Mouse (Mus musculus) gonadal fat pad, adult 2 months (tissue): ENCODE data around the gene Cpne2. TPM values are rescaled to one million over a fixed set of nuclear protein-coding genes. Genes with fewer than 3 reads are reported as not detected.
A peak's percentile ranks its signal among the peaks of the same experiment; 100 is the strongest.

ENCODE experiments used
- DNase-seq: peaks from one replicate; pipeline ENCODE4 v3.0.0-alpha.2; 2012; ENCODE audit warnings: low read depth
- polyA plus RNA-seq: library from polyadenylated mRNA; depleted of rRNA; stranded (reverse); fragments of >200 nt; gene quantifications from 2 replicates; pipeline ENCODE4 v1.2.3, GENCODE M21; 2012; rRNA removed

Cpne2 gene
- 45.6 and 50.1 TPM in 2 replicates for polyA plus RNA-seq

GRCm38 (mm10) chr8:94532873-94533671 lies at the start of gene Cpne2:
Cpne2 (plus strand) TSS chr8:94532990.
- DNase-seq: no peak

DNA sequence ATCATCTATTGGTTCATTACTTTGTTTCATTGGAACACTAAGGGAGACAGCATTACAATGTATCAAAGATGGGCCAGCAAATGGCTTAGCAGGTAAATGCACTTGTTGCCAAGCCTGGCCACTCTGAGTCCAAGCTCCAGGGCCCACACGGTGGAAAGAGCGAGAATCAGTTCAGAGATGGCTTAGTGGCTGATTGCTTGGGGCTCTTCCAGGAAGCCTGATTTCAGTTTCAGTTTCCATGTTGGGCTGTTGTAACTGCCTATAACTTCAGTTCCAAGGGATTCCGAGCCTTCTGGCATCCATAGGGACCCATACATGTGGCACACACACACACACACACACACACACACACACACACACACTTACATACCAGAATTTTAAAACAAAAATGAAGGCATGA lies 47.5 kb upstream of the Cpne2 start:
- DNase-seq: no peak

GRCm38 (mm10) chr8:94485882-94486281 lies 46.9 kb upstream of the Cpne2 start:
- DNase-seq: no peak

- no peak for DNase-seq
Measured at GRCm38 (mm10) chr8:94488016-94488415, 44.8 kb upstream of the Cpne2 start.

GRCm38 (mm10) chr8:94489809-94490483 lies 42.8 kb upstream of the Cpne2 start:
- DNase-seq: no peak

DNA sequence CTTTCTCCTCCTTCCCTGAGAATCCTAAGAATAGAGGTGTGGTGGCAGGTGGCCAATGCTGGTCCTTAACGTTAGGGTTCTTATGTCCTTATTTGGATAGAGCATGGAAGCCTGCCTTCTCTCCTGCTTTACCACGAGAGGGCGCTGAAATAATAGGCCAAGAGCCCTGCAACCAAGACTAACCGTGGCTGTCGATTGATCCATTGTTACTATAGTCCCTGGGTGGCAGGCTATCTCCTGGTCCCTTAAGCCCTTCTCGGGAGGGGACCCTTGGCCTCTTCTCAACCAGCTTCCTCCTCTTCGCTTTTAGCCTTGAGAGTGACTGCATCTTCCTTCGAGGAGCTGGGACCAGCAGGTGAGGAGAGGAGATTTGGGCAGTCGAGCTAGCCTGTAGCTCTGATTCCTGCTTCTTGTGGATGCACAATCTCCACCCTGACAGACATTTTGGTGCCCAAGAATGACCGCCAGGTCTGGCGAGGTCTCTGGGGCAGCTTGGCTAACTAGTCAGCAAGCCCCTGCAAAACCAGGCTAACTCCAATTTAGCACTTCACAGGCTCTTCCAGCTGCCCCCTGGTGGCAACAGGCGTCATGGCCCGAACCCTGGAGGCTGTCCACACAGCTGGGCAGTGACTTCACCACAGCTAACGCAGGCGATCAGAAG lies 40.6 kb upstream of the Cpne2 start:
- DNase-seq: no peak

GRCm38 (mm10) chr8:94493240-94493639 lies 39.5 kb upstream of the Cpne2 start:
- DNase-seq: no peak

GRCm38 (mm10) chr8:94515430-94516208 lies 17.2 kb upstream of the Cpne2 start:
- no peak for DNase-seq

DNA sequence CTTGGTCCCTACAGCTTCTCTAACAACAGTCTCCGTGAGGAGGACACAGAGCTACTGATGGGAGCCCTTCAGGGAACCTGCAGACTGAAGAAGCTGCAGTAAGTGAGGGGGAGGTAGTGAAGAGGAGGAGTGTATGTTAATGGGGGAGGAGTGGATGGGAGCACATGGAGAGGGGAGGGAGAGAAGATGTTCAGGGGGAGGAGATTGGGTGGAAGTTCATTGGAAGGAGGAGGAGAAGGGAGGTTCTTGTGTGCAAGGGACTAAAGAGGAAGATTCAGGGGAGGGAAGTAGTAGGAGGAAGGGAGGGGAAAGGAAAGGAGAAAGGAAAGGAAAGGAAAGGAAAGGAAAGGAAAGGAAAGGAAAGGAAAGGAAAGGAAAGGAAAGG lies 16.6 kb upstream of the Cpne2 start:
- no peak for DNase-seq

GRCm38 (mm10) chr8:94516766-94517165 lies 16.0 kb upstream of the Cpne2 start:
- DNase-seq: no peak

GRCm38 (mm10) chr8:94518331-94518730 lies 14.5 kb upstream of the Cpne2 start:
- peak; percentile 6 for DNase-seq

- DNase-seq: no peak
Measured at GRCm38 (mm10) chr8:94519021-94519420, 13.8 kb upstream of the Cpne2 start.

- DNase-seq: no peak
Measured at GRCm38 (mm10) chr8:94521481-94521880, 11.3 kb upstream of the Cpne2 start.

DNA sequence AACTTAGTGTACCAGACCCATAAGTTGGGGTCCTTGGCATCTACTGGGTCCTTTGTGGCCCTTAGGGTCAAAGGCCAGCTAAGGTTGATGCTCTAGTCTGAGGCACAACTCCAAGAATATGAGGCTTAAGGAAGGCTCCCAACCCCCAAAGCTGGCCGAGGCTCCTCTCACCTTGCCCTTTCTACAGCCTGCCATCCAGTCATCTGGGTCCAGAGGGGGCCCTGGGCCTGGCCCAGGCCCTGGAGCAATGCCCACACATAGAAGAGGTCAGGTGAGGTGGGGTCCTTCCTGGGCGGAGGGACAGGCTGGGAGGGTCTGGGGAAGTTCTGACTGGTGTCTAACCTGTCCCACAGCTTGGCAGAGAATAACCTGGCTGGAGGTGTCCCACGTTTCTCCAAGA lies 10.3 kb upstream of the Cpne2 start:
- DNase-seq: no peak

DNA sequence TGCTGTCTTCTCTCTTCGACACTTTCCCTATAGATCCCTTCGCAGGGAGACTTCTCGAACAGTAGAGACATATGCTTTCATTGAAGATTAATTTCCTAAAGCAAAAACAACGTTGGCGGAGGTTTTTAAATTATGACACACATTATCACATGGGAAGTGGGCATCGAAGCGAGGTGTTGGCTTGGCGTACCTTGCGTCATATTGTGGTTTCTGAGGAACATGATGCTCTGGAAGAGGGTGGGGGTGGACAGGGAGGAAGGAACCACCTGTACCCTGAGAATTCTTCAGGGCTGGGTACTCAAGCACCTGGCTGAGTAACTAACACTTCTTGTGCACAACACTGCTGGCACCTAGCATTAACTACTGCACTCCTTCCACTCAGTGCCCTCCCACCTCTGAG lies 8.2 kb upstream of the Cpne2 start:
- no peak for DNase-seq

- no peak for DNase-seq
Measured at GRCm38 (mm10) chr8:94527178-94527577, 5.6 kb upstream of the Cpne2 start.

- no peak for DNase-seq
Measured at GRCm38 (mm10) chr8:94528245-94528644, 4.5 kb upstream of the Cpne2 start.

DNA sequence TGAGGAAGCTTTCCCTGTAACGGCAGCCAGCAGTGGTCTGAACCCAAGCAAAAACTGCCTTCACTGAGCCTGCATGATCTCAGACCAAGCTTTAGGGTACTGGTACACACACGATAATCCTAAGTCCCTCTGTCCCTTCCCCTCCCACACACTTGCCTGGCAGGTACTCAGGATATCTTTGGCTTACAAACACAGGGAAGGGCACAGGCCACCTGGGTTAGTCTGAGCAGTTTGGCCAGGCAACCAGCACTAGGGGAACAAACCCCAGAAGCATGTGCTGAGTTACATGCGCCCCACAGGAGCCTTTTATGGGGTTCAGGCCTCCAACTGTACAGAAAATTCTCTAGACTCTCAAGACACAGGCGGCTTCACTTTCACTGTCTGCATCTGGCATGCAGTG lies 2.9 kb upstream of the Cpne2 start:
- DNase-seq: no peak

GRCm38 (mm10) chr8:94530643-94531042 lies 2.1 kb upstream of the Cpne2 start:
- no peak for DNase-seq

DNA sequence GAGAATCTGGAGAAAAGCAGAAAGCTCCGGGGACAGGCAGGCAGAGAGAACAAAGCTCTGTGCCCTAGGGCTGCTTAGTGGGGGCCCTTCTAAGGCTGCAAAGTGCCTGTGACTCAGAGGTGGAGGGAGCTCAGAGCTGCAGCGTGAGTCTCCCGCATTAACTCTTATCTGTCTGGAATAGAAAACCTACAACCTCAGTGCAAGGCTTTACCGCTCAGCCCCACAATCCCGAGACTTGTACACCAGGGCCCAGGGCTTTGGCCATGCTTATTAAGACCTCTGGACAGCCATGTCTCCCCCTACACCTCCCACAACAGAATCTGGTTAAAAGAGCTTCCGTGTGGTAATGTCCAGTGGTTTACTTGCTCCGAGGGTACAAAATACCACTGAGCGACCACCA lies 790 bp upstream of the Cpne2 start:
- DNase-seq: no peak

DNA sequence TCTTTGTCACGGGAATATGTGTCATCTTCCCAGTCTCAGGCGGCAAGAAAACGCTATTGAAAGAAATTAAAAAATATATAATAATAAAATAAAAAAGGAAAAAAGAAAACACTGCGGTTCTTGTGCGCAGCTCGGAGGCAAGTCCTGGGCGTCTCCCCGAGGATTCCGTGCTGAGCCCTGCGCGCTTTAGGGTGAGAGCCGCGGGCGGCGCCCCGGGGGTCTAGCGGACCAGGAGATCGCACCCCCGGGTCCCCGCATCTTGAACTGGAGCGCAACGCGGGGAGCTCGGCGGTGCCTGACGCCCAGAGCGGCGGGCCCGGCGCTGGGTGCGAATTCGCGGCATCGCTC lies 291 bp upstream of the Cpne2 start:
- no peak for DNase-seq

GRCm38 (mm10) chr8:94534612-94535011 lies 1.8 kb downstream of the Cpne2 start:
- no peak for DNase-seq
